7 mouse cellular contexts compared by ENCODE assay signal in the genomic region with DNA sequence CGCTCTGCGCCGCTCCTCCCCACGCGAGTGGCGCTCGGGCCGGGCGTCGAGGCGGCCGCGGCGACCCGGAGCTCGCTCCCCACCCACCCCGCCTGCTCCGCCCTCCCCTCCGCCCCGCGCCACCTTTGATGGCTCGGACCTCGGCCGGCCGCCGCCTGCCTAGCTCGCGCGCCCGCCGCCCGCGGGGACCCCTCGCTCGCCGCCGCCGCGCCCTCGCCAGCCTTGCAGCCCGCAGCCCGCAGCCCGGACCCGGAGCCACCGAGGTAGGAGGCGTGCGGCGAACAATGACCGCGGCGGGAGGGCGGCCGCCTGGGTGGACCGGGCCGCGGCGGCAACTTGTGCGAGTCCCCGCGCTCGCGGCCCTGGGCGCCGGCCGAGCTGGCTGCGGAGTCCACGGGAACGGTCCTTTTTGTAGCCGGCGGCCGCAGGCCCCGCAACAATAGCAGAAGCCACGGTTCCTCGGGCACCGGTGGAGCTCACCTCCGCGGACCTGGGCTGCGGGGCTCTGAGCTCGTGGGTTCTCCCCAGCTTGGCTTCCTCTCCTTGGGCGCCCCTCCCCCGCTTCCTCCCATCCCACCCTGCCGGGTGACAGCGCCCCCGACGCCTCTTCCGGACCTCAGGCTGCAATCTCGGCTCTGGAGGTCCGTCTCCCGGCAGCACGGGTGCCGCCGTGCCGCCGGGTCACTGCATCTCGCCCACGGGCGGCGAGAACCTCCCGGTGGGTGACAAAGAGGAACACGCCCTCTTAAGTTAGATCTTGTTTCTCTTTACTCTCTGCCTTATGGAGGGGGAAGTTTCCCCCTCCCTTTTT. TPM values are rescaled to one million over a fixed set of nuclear protein-coding genes. Genes with fewer than 3 reads are reported as not detected.
A peak's percentile ranks its signal among the peaks of the same experiment; 100 is the strongest.
DNase-seq lines count a peak whose midpoint lies in the region; ATAC-seq and TF ChIP-seq lines count a peak whose summit lies in the region.

No protein-coding gene starts in this region.

- no peak for TF ChIP-seq CTCF in Patski (IDR thresholded peaks at IDR 0.05)
- peak; percentile 47 for TF ChIP-seq CTCF in forebrain, postnatal 0 days (IDR thresholded peaks at IDR 0.05; ENCODE audit: low read depth)

- ATAC-seq in Patski: peak; percentile 66
- peak; percentile 48 for ATAC-seq in forebrain, postnatal 0 days
- peak; percentile 82 for ATAC-seq in hindbrain, embryonic 12.5 days (ENCODE audit: low FRiP score)
- peak; percentile 22; the same call in 1 of the 2 replicates for ATAC-seq in megakaryocyte progenitor cell, adult 5-6 weeks (replicated peaks; ENCODE audit: poor library complexity)

- WGBS in forebrain, postnatal 0 days: 4% methylated on average over 82 of the region's 100 CpGs
- under 1% methylated on average over 92 of the region's 100 CpGs for WGBS in hindbrain, embryonic 12.5 days

- H3K9me3 ChIP-seq in forebrain, postnatal 0 days (ENCODE audit: low read length): no peaks in the 10 kb centered on the region
- H3K9me3 ChIP-seq in hindbrain, embryonic 12.5 days (replicated peaks): no peaks in the 10 kb centered on the region

- no peaks in the 10 kb centered on the region; the same call in 1 of the 2 replicates for H3K4me1 ChIP-seq in brown adipose tissue, adult 24 weeks (ENCODE audit: control insufficient read depth, insufficient read depth, insufficient read length, low read length)
- H3K4me1 ChIP-seq in forebrain, postnatal 0 days (ENCODE audit: insufficient read depth): peaks cover 24% of the 10 kb centered on the region
- H3K4me1 ChIP-seq in hindbrain, embryonic 12.5 days: peaks cover 30% of the 10 kb centered on the region

- H3K36me3 ChIP-seq in forebrain, postnatal 0 days (ENCODE audit: insufficient read depth): no peaks in the 10 kb centered on the region
- no peaks in the 10 kb centered on the region for H3K36me3 ChIP-seq in hindbrain, embryonic 12.5 days

- H3K27ac ChIP-seq in brown adipose tissue, adult 24 weeks (replicated peaks; ENCODE audit: low read depth, low read length): no peak overlapping the region; the same call in 1 of the 2 replicates
- peak overlapping the region; percentile 92 for H3K27ac ChIP-seq in forebrain, postnatal 0 days (ENCODE audit: low read depth, low read length)
- peak overlapping the region; percentile 84 for H3K27ac ChIP-seq in hindbrain, embryonic 12.5 days

- H3K4me2 ChIP-seq in forebrain, postnatal 0 days (ENCODE audit: low read depth): peak overlapping the region; percentile 90
- peak overlapping the region; percentile 84 for H3K4me2 ChIP-seq in hindbrain, embryonic 12.5 days (replicated peaks)

- in situ Hi-C loops in Patski (cut with MboI; ENCODE audit: low pct_unique_long_range_greater_than_20kb): loop anchor here (10.0 kb wide), 2 partner anchors 159 to 219 kb away; no protein-coding TSS in a partner anchor

- intact Hi-C loops in left cerebral cortex, postnatal 36 days (cut with DNase I): loop anchor here (2.0 to 5.0 kb wide), 6 partner anchors 44 to 204 kb away; no protein-coding TSS in a partner anchor

- POLR2A ChIA-PET in Patski (lab: Charles Lee): interaction anchor here (0.6 to 1.6 kb wide), 3 partner anchors 14 to 211 kb away, joined by 3 to 5 read pairs (median 3); no protein-coding TSS in a partner anchor

- no peak for DNase-seq in Patski (ENCODE audit: low read depth, low spot score)
- peak; percentile 75 for DNase-seq in forebrain, postnatal 0 days
- peak; percentile 46 to 49 for DNase-seq in left cerebral cortex, postnatal 36 days (ENCODE audit: low spot score in 2 of 2)
- DNase-seq in right cerebral cortex, postnatal 4 days: peak; percentile 81

- H3K9ac ChIP-seq in forebrain, postnatal 0 days: peak overlapping the region; percentile 98
- peak overlapping the region; percentile 94 for H3K9ac ChIP-seq in hindbrain, embryonic 12.5 days

- H3K27me3 ChIP-seq in Patski: no peaks in the 10 kb centered on the region
- H3K27me3 ChIP-seq in forebrain, postnatal 0 days (ENCODE audit: insufficient read depth, low read length): no peaks in the 10 kb centered on the region
- peaks cover 17% of the 10 kb centered on the region for H3K27me3 ChIP-seq in hindbrain, embryonic 12.5 days

- CTCF ChIA-PET in Patski (lab: Charles Lee): interaction anchor here (1.3 to 1.8 kb wide), 3 partner anchors 145 to 237 kb away, joined by 3 to 6 read pairs (median 4); no protein-coding TSS in a partner anchor

- peak overlapping the region; percentile 94 for H3K4me3 ChIP-seq in brown adipose tissue, adult 24 weeks (ENCODE audit: insufficient read depth, low read depth, low read length)
- peak overlapping the region; percentile 81 for H3K4me3 ChIP-seq in forebrain, postnatal 0 days (ENCODE audit: low read depth, low read length)
- peak overlapping the region; percentile 76 for H3K4me3 ChIP-seq in hindbrain, embryonic 12.5 days

RNA-seq across cellular contexts. Expression of a gene that starts 0.9 kb away (rescaled TPM):
- 96.8 TPM for polyA plus RNA-seq in Patski (2021)
- polyA plus RNA-seq in brown adipose tissue, adult 24 weeks (2012; ENCODE audit: insufficient read depth, insufficient read length, missing spikeins): 11.6 and 17.9 TPM in 2 replicates
- total RNA-seq in forebrain, postnatal 0 days (2014; rRNA removed): 88.9 and 120 TPM in 2 replicates
- 31.6 and 48.3 TPM in 2 replicates for polyA plus RNA-seq in forebrain, postnatal 0 days (2015; fragmentation: Nextera tagmentation; extraction: Ambion mirVana)
- 43.9 and 46.0 TPM in 2 replicates for polyA plus RNA-seq in hindbrain, embryonic 12.5 days (2016; fragmentation: Nextera tagmentation; extraction: Ambion mirVana)
- total RNA-seq in left cerebral cortex, postnatal 36 days (2021): 100 to 1,000 TPM; 130 to 160 TPM
- 0.15 and 0.78 TPM in 2 replicates for total RNA-seq in megakaryocyte progenitor cell, adult 5-6 weeks (2015)
- 0.68 TPM in 1 of 2 replicates, not detected in the other for total RNA-seq in megakaryocyte progenitor cell, adult 5-6 weeks (2017)

Comparison
In these comparisons a context has a peak if more than half of its experiments do, and no peak if none do; other contexts are left out.
1. ATAC-seq: peak in every context shown above with its lines; median percentile 82 in hindbrain, embryonic 12.5 days; 66 in Patski; 48 in forebrain, postnatal 0 days; 22 in megakaryocyte progenitor cell, adult 5-6 weeks.